Comparison of ENCODE assay signal across 20 mouse cellular contexts in the genomic region with DNA sequence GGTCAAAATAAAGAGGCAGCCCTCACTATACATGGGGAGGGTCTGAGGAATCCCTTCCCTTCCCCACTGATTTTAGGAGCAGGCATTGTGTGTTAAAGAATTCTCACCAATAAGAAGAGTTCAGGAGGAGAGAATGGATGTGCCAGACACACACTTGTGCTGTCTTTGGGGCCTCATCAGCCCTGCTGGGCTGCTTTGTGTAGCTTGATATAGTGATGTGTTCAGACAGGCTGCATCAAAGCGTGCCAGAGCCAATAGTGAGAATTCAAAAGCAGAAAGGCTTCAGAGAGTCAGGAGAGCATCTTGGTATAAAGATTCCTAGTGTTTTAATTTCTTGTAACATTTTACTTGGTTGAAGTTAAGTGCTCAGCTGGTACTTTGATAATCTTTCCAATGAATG.
DNase-seq lines count a peak whose midpoint lies in the region; ATAC-seq and TF ChIP-seq lines count a peak whose summit lies in the region.
"Had no signal": no experiment of that assay in that cellular context is flagged by ENCODE, and none has a peak within 500 bp of the region (broad histone marks: within the 10 kb centered on the region; RNA-seq: fewer than 3 reads in every experiment).

No protein-coding gene starts in this region.

- intact Hi-C loops in left cerebral cortex, adult 2 months (cut with DNase I), result no loop called here

- ATAC-seq in hindbrain, embryonic 11.5 days (ENCODE audit: low FRiP score), result peak; percentile 69
- no peak for ATAC-seq in hindbrain, embryonic 12.5 days (ENCODE audit: low FRiP score)
- peak; percentile 54; the same call in 1 of the 2 replicates for ATAC-seq in midbrain, embryonic 12.5 days (ENCODE audit: low FRiP score, low read depth)
- ATAC-seq in neural tube, embryonic 14.5 days (ENCODE audit: low read depth), result peak; percentile 49; the same call in 1 of the 2 replicates
- ATAC-seq in monocyte, adult 5-6 weeks (replicated peaks; ENCODE audit: insufficient number of reproducible peaks, low FRiP score, low TSS enrichment, poor library complexity, severe bottlenecking), result no peak
- ATAC-seq: inflammation-experienced regulatory T-cells, adult 6 months; lung, postnatal 0 days had no signal

- DNase-seq in hindbrain, embryonic 11.5 days (ENCODE audit: low spot score), result peak; percentile 21
- peak; percentile 40 for DNase-seq in embryo, embryonic 11 days
- DNase-seq in left cerebral cortex, adult 2 months (ENCODE audit: extremely low spot score in 1 of 2, low spot score in 2 of 2), result no peak
- DNase-seq: cerebellum, adult 8-10 months; heart, adult 11 months; heart, postnatal 36 days; kidney, adult 8-10 months; kidney, postnatal 14 days; left cerebral cortex, postnatal 4 days; liver; right cerebral cortex, postnatal 14 days; spleen, adult 18-20 months; thymus, postnatal 36 days had no signal

- H3K27ac ChIP-seq in hindbrain, embryonic 11.5 days (ENCODE audit: low read depth, low read length), result no peak overlapping the region
- no peak overlapping the region for H3K27ac ChIP-seq in hindbrain, embryonic 12.5 days
- no peak overlapping the region for H3K27ac ChIP-seq in midbrain, embryonic 12.5 days (replicated peaks)
- H3K27ac ChIP-seq in neural tube, embryonic 14.5 days (ENCODE audit: low read depth, low read length), result no peak overlapping the region
- no peak overlapping the region for H3K27ac ChIP-seq in left cerebral cortex, adult 2 months
- H3K27ac ChIP-seq: heart, embryonic 13.5 days had no signal

- no peak overlapping the region for H3K4me2 ChIP-seq in hindbrain, embryonic 11.5 days (replicated peaks; ENCODE audit: low read depth, low read length)
- no peak overlapping the region for H3K4me2 ChIP-seq in hindbrain, embryonic 12.5 days (replicated peaks)
- no peak overlapping the region for H3K4me2 ChIP-seq in midbrain, embryonic 12.5 days (replicated peaks)
- H3K4me2 ChIP-seq in neural tube, embryonic 14.5 days (ENCODE audit: low read depth, low read length), result no peak overlapping the region
- H3K4me2 ChIP-seq: heart, embryonic 13.5 days had no signal

- no peaks in the 10 kb centered on the region for H3K36me3 ChIP-seq in hindbrain, embryonic 11.5 days (ENCODE audit: control insufficient read depth, insufficient read depth, low read length)
- H3K36me3 ChIP-seq in hindbrain, embryonic 12.5 days, result no peaks in the 10 kb centered on the region
- no peaks in the 10 kb centered on the region for H3K36me3 ChIP-seq in midbrain, embryonic 12.5 days
- no peaks in the 10 kb centered on the region for H3K36me3 ChIP-seq in neural tube, embryonic 14.5 days (ENCODE audit: control insufficient read depth, insufficient read depth, low read length)
- H3K36me3 ChIP-seq: heart, embryonic 13.5 days had no signal

- H3K9ac ChIP-seq in hindbrain, embryonic 11.5 days (ENCODE audit: low read depth, low read length), result no peak overlapping the region
- no peak overlapping the region for H3K9ac ChIP-seq in hindbrain, embryonic 12.5 days
- H3K9ac ChIP-seq in midbrain, embryonic 12.5 days (replicated peaks), result no peak overlapping the region
- H3K9ac ChIP-seq in neural tube, embryonic 14.5 days (replicated peaks; ENCODE audit: low read depth, low read length), result no peak overlapping the region
- H3K9ac ChIP-seq: heart, embryonic 13.5 days had no signal

- H3K4me3 ChIP-seq in hindbrain, embryonic 11.5 days (ENCODE audit: low read depth, low read length), result no peak overlapping the region
- H3K4me3 ChIP-seq in hindbrain, embryonic 12.5 days, result no peak overlapping the region
- H3K4me3 ChIP-seq in midbrain, embryonic 12.5 days, result no peak overlapping the region
- H3K4me3 ChIP-seq in neural tube, embryonic 14.5 days (ENCODE audit: low read depth, low read length), result no peak overlapping the region
- H3K4me3 ChIP-seq in left cerebral cortex, adult 2 months, result no peak overlapping the region
- H3K4me3 ChIP-seq: heart, embryonic 13.5 days had no signal

- TF ChIP-seq CTCF in left cerebral cortex, adult 2 months (IDR thresholded peaks at IDR 0.05), result no peak

- WGBS in hindbrain, embryonic 11.5 days, result 40% methylated on average over 1 of the region's 1 CpGs
- 39% methylated on average over 1 of the region's 1 CpGs for WGBS in hindbrain, embryonic 12.5 days
- WGBS in midbrain, embryonic 12.5 days, result 19% methylated on average over 1 of the region's 1 CpGs
- 16% methylated on average over 1 of the region's 1 CpGs for WGBS in neural tube, embryonic 14.5 days

- H3K9me3 ChIP-seq in hindbrain, embryonic 11.5 days (ENCODE audit: control insufficient read depth, low read length), result no peaks in the 10 kb centered on the region
- H3K9me3 ChIP-seq in hindbrain, embryonic 12.5 days (replicated peaks), result no peaks in the 10 kb centered on the region
- no peaks in the 10 kb centered on the region for H3K9me3 ChIP-seq in midbrain, embryonic 12.5 days
- no peaks in the 10 kb centered on the region for H3K9me3 ChIP-seq in neural tube, embryonic 14.5 days (ENCODE audit: control insufficient read depth, low read length)
- H3K9me3 ChIP-seq: heart, embryonic 13.5 days had no signal

- no peaks in the 10 kb centered on the region for H3K4me1 ChIP-seq in hindbrain, embryonic 11.5 days (replicated peaks; ENCODE audit: control insufficient read depth, insufficient read depth, low read length)
- no peaks in the 10 kb centered on the region for H3K4me1 ChIP-seq in hindbrain, embryonic 12.5 days
- H3K4me1 ChIP-seq in midbrain, embryonic 12.5 days, result peaks cover 8% of the 10 kb centered on the region; the same call in 1 of the 2 replicates
- no peaks in the 10 kb centered on the region for H3K4me1 ChIP-seq in neural tube, embryonic 14.5 days (ENCODE audit: control insufficient read depth, insufficient read depth, low read length)
- H3K4me1 ChIP-seq: heart, embryonic 13.5 days had no signal

- H3K27me3 ChIP-seq in hindbrain, embryonic 11.5 days (ENCODE audit: control insufficient read depth, insufficient read depth, low read length), result no peaks in the 10 kb centered on the region
- H3K27me3 ChIP-seq in hindbrain, embryonic 12.5 days, result no peaks in the 10 kb centered on the region
- no peaks in the 10 kb centered on the region for H3K27me3 ChIP-seq in midbrain, embryonic 12.5 days
- H3K27me3 ChIP-seq in neural tube, embryonic 14.5 days (ENCODE audit: control insufficient read depth, insufficient read depth, low read length), result no peaks in the 10 kb centered on the region
- H3K27me3 ChIP-seq: heart, embryonic 13.5 days had no signal

Comparison
In these comparisons a context has a peak if more than half of its experiments do, and no peak if none do; other contexts are left out.
1. ATAC-seq: peak in hindbrain, embryonic 11.5 days (single experiment), midbrain, embryonic 12.5 days (single experiment) and neural tube, embryonic 14.5 days (single experiment); none in hindbrain, embryonic 12.5 days (single experiment) and monocyte, adult 5-6 weeks (single experiment).
2. DNase-seq: peak in hindbrain, embryonic 11.5 days (single experiment) and embryo, embryonic 11 days (single experiment); none in left cerebral cortex, adult 2 months (0 of 2).